Mouse (Mus musculus) midbrain, embryonic 10.5 days (tissue): ENCODE results near the gene Rxfp4. TPM values are rescaled to one million over a fixed set of nuclear protein-coding genes. Genes with fewer than 3 reads are reported as not detected.

Source experiments
- DNase-seq: peaks from one replicate; pipeline ENCODE4 v3.0.0-alpha.2; 2017; ENCODE audit warnings: low spot score
- H3K27ac ChIP-seq: fragments of 300-500 bp; sonication (generic); replicated peaks from 2 replicates; pipeline ENCODE4 v1.5.1; 2016; ENCODE audit warnings: mild to moderate bottlenecking
- H3K27me3 ChIP-seq: fragments of 300-500 bp; sonication (generic); 2 replicates; pipeline ENCODE4 v1.6.1; 2016; ENCODE audit warnings: low read depth, mild to moderate bottlenecking; ENCODE audit not compliant: poor library complexity, severe bottlenecking
- H3K36me3 ChIP-seq: fragments of 300-500 bp; sonication (generic); 2 replicates; pipeline ENCODE4 v1.6.1; 2016; ENCODE audit warnings: mild to moderate bottlenecking, moderate library complexity
- H3K4me1 ChIP-seq: fragments of 300-500 bp; sonication (generic); 2 replicates; pipeline ENCODE4 v1.6.1; 2016
- H3K4me3 ChIP-seq: fragments of 300-500 bp; sonication (generic); 2 replicates; pipeline ENCODE4 v1.5.1; 2016; ENCODE audit warnings: mild to moderate bottlenecking, moderate library complexity
- H3K9me3 ChIP-seq: fragments of 300-500 bp; sonication (generic); replicated peaks from 2 replicates; pipeline ENCODE4 v1.6.1; 2016; ENCODE audit warnings: mild to moderate bottlenecking
- WGBS: fragments of 180-500 bp; shearing (Covaris S2); methylation state at CpG from one replicate; pipeline ENCODE4 v1.1.7; 2016; 5-methylcytosine and 5-hydroxymethylcytosine counted together
- polyA plus RNA-seq: library from polyadenylated mRNA; unstranded; fragments of >200 nt; fragmentation: Nextera tagmentation; extraction: Ambion mirVana; gene quantifications from 2 replicates; pipeline ENCODE4 v1.2.1, GENCODE M21; 2016

Rxfp4 gene
- not detected in 2 replicates for polyA plus RNA-seq

DNA sequence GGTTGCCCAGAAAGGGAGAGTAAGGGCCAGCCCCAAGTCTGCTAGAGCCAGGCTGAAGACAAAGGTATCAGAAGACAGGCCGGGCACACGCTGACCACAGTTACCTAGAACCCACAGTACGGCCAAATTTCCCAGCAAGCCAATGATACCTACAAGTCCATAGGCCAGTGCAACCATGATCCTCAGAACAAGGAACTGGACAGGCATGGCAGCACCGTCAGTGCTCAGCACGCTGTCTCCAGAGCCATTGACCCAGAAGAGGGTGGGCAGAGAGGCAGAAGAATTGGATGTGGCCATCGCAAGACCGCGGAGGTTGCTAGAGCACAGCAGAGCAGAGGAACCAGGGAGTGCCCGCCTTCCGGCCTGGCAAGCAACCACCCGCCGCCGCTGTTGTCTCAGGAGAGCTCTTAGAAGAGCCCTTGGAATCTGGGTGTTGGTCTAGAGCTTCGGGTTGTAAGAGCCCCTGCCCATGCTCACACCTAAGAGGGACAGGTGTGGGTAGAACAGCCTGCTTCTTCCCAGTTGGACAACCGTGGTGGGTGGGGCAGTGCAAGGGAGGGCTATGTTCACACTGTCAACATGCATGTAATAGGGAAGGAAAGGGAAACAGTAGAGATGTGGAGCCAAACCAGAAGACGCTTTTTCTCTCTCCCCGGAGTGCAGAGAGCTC, at the start of gene Rxfp4:
Rxfp4 (minus strand) TSS at position 297 of the 670 bp plus-strand sequence.
- Histone ChIP-seq H3K36me3 (peaks cover 20% of the 10 kb centered on the region), H3K27me3 (no peaks in the 10 kb centered on the region), H3K4me1 (peaks cover 14% of the 10 kb centered on the region; the same call in 1 of the 2 replicates), H3K9me3 (no peaks in the 10 kb centered on the region), H3K27ac (peak within 1 kb of the TSS; percentile 47; the same call in 1 of the 2 replicates), H3K4me3 (no peak within 1 kb of the TSS)
- DNase-seq = no peak
- 90% methylated on average over 17 of the region's 17 CpGs for WGBS

DNA sequence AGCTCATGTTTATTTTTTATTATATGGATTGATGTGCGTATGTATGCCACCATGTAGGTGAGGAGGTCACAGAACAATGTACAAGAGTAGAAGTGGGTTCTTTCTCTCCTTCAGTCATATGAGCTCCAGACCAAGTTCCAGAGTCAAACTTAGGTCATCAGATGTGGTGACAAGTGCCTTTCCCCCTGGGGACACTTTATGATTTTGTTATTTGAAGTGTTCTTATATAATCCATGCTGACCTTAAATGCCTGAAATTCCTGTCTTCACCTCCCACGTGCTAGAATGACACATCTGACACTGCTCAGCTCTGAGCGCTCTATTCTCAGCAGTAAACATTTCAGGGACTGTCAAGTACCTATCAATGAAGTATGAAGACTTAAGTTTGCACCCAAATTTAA, 48.3 kb upstream of the Rxfp4 start:
- Histone ChIP-seq H3K9me3 (no peaks in the 10 kb centered on the region), H3K4me3 (no peak overlapping the region), H3K4me1 (no peaks in the 10 kb centered on the region), H3K27ac (no peak overlapping the region), H3K27me3 (no peaks in the 10 kb centered on the region), H3K36me3 (peaks cover 99% of the 10 kb centered on the region)
- DNase-seq = no peak
- 77% methylated on average over 3 of the region's 3 CpGs for WGBS

DNA sequence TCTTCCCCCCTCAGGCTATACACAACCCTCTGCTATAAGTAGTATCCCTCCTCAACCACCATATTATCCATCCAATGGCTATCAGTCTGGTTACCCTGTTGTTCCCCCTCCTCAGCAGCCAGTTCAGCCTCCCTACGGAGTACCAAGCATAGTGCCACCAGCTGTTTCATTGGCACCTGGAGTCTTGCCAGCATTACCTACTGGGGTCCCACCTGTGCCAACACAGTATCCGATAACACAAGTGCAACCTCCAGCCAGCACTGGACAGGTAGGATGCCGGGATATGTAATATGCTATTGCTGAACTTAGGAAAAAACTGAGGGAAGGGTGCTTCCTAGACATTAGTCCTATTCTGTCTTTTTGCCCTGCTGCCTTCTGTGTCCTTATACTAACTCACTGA, 47.3 kb upstream of the Rxfp4 start:
- WGBS = 96% methylated on average over 3 of the region's 3 CpGs
- Histone ChIP-seq H3K36me3 (peaks cover 99% of the 10 kb centered on the region), H3K4me1 (no peaks in the 10 kb centered on the region), H3K4me3 (no peak overlapping the region), H3K27ac (no peak overlapping the region), H3K27me3 (no peaks in the 10 kb centered on the region), H3K9me3 (no peaks in the 10 kb centered on the region)
- DNase-seq = no peak

DNA sequence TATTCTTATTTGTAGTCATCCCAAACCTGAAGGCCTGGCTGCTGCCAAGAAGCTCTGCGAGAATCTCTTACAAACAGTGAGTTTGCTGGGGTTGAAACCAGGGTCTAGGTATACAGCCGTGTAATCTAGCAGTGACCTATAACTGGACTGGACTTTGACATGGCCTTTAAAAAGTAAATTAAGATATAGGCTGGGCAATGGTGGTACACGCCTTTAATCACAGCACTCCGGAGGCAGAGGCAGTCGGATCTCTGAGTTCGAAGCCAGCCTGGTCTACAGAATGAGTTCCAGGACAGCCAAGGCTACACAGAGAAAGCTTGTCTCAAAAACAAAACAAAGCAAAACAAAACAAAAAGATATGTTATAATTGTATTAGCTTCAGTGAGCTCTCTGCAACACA, 45.9 kb upstream of the Rxfp4 start:
- no peak overlapping the region for H3K4me3 ChIP-seq
- H3K36me3 ChIP-seq = peaks cover 99% of the 10 kb centered on the region
- WGBS = 92% methylated on average over 6 of the region's 6 CpGs
- H3K27me3 ChIP-seq = no peaks in the 10 kb centered on the region
- DNase-seq = no peak
- no peaks in the 10 kb centered on the region for H3K9me3 ChIP-seq
- H3K4me1 ChIP-seq = no peaks in the 10 kb centered on the region
- H3K27ac ChIP-seq = no peak overlapping the region

DNA sequence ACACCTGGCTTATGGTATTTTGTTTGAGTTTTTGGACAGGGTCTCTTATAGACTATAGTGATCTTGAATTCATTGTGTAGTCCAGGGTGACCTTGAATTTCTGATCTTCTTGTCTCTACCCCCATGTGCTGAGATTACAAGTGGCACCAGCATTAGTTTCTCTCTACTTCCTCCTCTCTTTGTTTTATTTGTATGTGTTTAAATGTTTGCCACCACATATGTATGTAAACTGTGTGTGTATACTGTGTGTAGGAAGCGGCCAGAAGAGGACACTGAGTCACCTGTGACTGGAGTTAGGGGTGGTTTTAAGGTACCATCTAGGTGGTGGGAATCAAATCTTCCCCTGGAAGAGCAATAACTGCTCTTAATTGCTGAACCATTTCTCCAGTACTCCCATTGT, 45.1 kb upstream of the Rxfp4 start:
- H3K36me3 ChIP-seq = peaks cover 99% of the 10 kb centered on the region
- H3K9me3 ChIP-seq = no peaks in the 10 kb centered on the region
- H3K27ac ChIP-seq = no peak overlapping the region
- no peaks in the 10 kb centered on the region for H3K27me3 ChIP-seq
- H3K4me3 ChIP-seq = no peak overlapping the region
- H3K4me1 ChIP-seq = no peaks in the 10 kb centered on the region
- WGBS = 91% methylated on average over 1 of the region's 1 CpGs
- DNase-seq = no peak

DNA sequence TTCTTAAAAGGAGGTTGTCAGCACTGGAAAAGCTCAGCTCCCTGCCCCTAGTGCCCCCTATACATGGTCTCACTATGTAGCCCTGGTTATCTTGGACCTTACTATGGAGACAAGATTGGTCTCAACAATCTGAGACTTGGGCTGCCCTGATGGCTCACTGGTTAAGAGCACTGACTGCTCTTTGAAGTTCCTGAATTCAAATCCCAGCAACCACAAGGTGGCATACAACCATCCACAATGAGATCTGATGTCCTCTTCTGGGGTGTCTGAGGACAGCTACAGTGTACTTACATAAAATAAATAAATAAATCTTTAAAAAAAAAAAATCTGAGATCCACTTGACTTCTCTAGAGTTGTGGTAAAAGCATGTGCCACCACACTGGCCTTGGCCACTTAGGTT, 42.6 kb upstream of the Rxfp4 start:
- DNase-seq = no peak
- H3K4me1 ChIP-seq = no peaks in the 10 kb centered on the region
- no peaks in the 10 kb centered on the region for H3K27me3 ChIP-seq
- H3K9me3 ChIP-seq = no peaks in the 10 kb centered on the region
- H3K27ac ChIP-seq = no peak overlapping the region
- no peak overlapping the region for H3K4me3 ChIP-seq
- peaks cover 99% of the 10 kb centered on the region for H3K36me3 ChIP-seq

DNA sequence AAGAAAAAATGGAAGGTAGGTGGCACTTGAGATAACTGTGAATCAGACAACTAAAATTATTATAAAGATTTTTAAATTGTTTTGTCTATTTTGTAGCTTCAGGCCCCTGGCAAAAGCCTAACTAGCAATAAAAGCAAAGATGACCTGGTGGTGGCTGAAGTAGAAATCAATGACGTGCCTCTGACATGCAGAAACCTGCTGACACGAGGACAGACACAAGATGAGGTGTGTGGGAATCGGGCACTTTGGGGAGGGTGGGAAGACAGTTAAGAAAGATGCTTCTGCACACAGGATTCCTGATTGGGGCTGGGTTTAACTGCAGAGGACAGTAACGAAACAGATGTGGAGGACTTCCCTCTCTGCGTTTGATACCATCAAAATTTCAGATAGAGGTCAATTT, 36.1 kb upstream of the Rxfp4 start:
- no peak overlapping the region for H3K4me3 ChIP-seq
- no peak for DNase-seq
- 96% methylated on average over 5 of the region's 5 CpGs for WGBS
- peaks cover 70% of the 10 kb centered on the region for H3K36me3 ChIP-seq
- H3K27ac ChIP-seq = no peak overlapping the region
- H3K27me3 ChIP-seq = no peaks in the 10 kb centered on the region
- H3K9me3 ChIP-seq = no peaks in the 10 kb centered on the region
- peaks cover 21% of the 10 kb centered on the region for H3K4me1 ChIP-seq

DNA sequence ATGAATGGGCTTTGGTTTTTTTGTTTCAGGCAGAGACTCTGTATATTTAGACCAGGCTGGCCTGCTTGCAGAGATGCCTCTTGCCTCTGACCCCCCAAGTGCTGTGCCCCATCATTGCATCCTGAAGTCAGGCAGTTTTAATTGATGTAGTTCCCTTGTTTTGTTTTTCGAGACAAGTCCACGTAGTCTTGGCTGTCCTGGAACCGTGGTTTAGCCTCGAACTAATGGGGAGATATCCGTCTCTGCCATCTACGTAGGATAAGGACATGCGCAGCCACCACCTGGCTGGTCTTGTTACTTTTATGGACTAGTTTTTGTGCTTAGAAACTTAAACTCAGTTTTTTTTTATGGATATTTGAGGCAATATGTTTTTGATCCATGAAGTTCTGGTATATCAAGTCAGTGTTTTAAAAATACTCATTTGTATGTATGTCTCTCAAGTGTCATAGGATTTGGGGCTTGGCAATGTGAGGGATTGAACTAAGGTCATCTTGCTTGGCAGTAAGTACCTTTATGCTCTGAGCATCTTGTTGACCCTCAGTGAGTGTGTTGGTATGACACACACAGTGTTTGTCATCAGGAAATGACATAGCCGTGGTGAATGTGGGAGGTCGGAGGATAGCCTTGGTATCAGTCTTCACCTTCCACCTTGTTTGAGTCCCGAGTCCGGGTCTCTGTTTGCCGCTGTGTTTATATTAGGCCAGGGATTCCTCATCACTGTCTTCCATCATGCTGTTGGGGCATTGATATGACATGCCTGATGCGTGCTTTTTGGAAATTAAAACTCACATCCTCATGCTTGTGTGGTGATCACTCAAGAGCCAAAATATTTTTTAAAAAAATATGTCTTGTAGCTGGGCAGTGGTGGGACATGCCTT, 34.0 kb upstream of the Rxfp4 start:
- peaks cover 50% of the 10 kb centered on the region for H3K36me3 ChIP-seq
- 70% methylated on average over 13 of the region's 13 CpGs for WGBS
- H3K4me3 ChIP-seq = peak overlapping the region; percentile 100
- no peaks in the 10 kb centered on the region for H3K9me3 ChIP-seq
- H3K27me3 ChIP-seq = no peaks in the 10 kb centered on the region
- H3K27ac ChIP-seq = peak overlapping the region; percentile 98
- H3K4me1 ChIP-seq = peaks cover 21% of the 10 kb centered on the region
- no peak for DNase-seq

DNA sequence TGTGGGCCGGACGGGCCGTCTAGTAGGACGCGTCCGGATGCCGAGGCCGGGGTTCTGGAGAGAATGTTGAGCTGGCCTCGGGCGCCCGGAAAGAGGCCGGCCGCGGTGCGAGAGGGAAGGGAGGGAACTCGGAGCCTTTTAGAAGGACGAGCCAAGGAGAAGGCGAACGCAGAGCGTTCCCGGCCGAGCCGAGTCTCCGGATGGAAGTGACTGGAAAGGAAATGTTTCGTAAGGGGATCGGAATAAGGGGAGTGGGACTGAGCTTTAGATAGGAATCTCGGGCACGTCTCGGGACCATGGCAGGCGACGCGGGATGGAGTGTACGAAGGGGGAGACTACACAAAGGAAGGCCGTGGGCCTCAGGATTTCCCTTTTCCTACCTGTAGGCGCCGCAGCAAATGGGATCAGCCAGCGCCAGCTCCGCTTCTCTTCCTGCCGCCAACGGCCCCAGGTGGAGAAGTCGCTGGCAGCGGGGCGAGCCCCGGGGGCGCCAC, 33.1 kb upstream of the Rxfp4 start:
- Histone ChIP-seq H3K27ac (peak overlapping the region; percentile 98), H3K9me3 (no peaks in the 10 kb centered on the region), H3K36me3 (peaks cover 40% of the 10 kb centered on the region), H3K4me1 (peaks cover 21% of the 10 kb centered on the region), H3K27me3 (no peaks in the 10 kb centered on the region), H3K4me3 (peak overlapping the region; percentile 100)
- DNase-seq = no peak
- under 1% methylated on average over 45 of the region's 45 CpGs for WGBS

DNA sequence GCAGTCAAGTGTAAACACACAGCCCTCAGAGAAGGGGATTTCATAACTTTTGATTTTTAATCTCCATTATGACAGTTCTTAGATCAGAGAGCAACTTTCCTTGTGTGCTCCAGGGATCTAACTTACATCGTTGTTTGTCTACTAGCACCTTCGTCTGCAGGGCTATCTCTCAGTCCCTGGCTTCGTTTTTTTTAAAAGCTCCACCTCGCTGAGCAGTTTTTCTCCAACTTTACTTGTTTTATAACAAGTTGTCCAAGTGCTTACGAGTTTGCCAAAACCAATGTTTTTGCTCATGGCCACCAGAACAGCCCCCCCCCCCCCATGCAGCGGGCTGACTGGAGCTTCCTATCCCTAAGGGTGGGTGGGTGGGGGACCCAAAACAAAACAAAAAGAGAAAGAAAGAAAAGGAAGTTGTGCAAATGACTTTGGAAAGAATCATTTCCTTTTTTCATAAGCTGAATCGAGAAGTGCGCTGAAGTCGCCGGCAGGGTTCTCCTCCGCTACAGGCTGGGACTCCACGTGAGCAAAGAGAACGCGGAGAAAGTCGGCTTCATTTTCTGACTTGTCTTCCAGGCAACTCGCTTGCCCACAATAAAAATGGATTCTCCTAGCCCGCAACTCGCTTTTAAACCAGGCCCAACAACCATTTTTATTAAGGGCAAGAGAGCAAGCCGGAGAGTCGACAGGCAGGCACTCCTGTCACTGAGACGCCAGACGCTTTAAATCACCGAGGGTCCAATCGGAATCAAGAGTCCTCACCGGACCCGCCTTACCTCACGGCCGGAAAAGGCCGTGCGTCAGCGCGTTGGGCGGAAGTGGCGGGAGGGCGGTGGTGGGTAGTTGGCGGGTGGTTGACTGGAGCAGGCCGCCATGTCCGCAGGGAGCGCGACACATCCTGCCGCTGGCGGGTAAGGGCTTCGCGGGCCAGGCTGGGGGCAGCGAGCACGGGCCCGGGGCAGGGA, 32.3 kb upstream of the Rxfp4 start, which contains the start of gene Khdc4:
Khdc4 (plus strand) TSS at position 824 of the 962 bp plus-strand sequence.
- peak within 1 kb of the TSS; percentile 100 for H3K4me3 ChIP-seq
- no peaks in the 10 kb centered on the region for H3K27me3 ChIP-seq
- DNase-seq = peak; percentile 98
- WGBS = 1% methylated on average over 47 of the region's 47 CpGs
- H3K36me3 ChIP-seq = peaks cover 33% of the 10 kb centered on the region
- H3K27ac ChIP-seq = peak within 1 kb of the TSS; percentile 98
- peaks cover 21% of the 10 kb centered on the region for H3K4me1 ChIP-seq
- no peaks in the 10 kb centered on the region for H3K9me3 ChIP-seq

DNA sequence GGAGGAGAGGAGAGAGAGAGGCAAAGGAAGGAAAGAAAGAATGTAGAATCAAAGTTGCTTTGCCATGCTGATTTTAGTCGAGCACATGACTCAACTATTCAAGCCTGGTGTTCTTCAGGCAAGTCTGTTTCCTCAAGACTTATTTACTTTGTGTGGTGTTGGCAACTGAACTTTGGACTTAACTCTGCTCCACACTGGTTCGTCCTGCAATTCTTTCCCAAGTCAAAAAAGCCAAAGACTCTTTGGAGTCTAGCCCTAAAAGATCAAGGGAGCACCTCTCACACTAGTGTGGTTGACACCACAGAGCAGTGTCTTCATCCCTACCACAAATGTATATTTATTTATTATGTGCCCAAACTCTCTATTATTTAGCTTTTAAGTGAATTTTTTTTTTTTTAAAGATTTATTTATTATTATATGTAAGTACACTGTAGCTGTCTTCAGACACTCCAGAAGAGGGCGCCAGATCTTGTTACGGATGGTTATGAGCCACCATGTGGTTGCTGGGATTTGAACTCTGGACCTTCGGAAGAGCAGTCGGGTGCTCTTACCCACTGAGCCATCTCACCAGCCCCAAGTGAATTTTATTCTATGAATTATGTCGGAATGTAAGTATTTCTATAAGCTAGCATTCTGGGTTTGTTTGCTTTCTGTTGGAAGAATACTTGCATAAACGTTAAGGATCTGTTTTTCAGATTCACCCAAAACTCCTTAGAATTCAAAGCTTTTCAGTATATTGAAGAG, 31.5 kb upstream of the Rxfp4 start:
- Histone ChIP-seq H3K9me3 (no peaks in the 10 kb centered on the region), H3K4me1 (peaks cover 21% of the 10 kb centered on the region), H3K36me3 (peaks cover 24% of the 10 kb centered on the region), H3K27me3 (no peaks in the 10 kb centered on the region), H3K27ac (peak overlapping the region; percentile 98), H3K4me3 (peak overlapping the region; percentile 100)
- 58% methylated on average over 8 of the region's 8 CpGs for WGBS
- DNase-seq = no peak
